In genomic region chr10:41822573-41823281, GRCm38 (mm10) we compare ENCODE assay signal across 17 mouse cellular contexts. TPM values are rescaled to one million over a fixed set of nuclear protein-coding genes. Genes with fewer than 3 reads are reported as not detected.
A peak's percentile ranks its signal among the peaks of the same experiment; 100 is the strongest.
DNase-seq lines count a peak whose midpoint lies in the region; ATAC-seq and TF ChIP-seq lines count a peak whose summit lies in the region.
"Had no signal": no experiment of that assay in that cellular context is flagged by ENCODE, and none has a peak within 500 bp of the region (broad histone marks: within the 10 kb centered on the region; RNA-seq: fewer than 3 reads in every experiment).

No protein-coding gene starts in this region.

- peak; percentile 56 for DNase-seq in midbrain, embryonic 11.5 days (ENCODE audit: low spot score, missing footprints)
- DNase-seq in midbrain, embryonic 10.5 days (ENCODE audit: low spot score) = no peak
- DNase-seq in telencephalon, adult 2 months (ENCODE audit: low read depth, low spot score) = peak; percentile 78
- DNase-seq: cerebellum, adult 2 months; kidney, postnatal 10 days; lung, adult 18-20 months; lung, postnatal 4 days; thymus, adult 2 months had no signal

- no peaks in the 10 kb centered on the region for H3K9me3 ChIP-seq in heart, embryonic 13.5 days
- no peaks in the 10 kb centered on the region for H3K9me3 ChIP-seq in heart, embryonic 12.5 days (replicated peaks)
- H3K9me3 ChIP-seq in midbrain, embryonic 11.5 days (ENCODE audit: control insufficient read depth, low read length) = no peaks in the 10 kb centered on the region
- no peaks in the 10 kb centered on the region for H3K9me3 ChIP-seq in midbrain, embryonic 10.5 days (replicated peaks)
- H3K9me3 ChIP-seq: hindbrain, embryonic 10.5 days; intestine, embryonic 15.5 days; limb, embryonic 15.5 days; midbrain, embryonic 15.5 days; neural tube, embryonic 12.5 days had no signal

- H3K9ac ChIP-seq in heart, embryonic 13.5 days = no peak overlapping the region
- no peak overlapping the region for H3K9ac ChIP-seq in heart, embryonic 12.5 days
- H3K9ac ChIP-seq in midbrain, embryonic 11.5 days (ENCODE audit: low read length) = no peak overlapping the region
- H3K9ac ChIP-seq: intestine, embryonic 15.5 days; limb, embryonic 15.5 days; midbrain, embryonic 15.5 days; neural tube, embryonic 12.5 days had no signal

- WGBS in heart, embryonic 13.5 days = 71% methylated on average over 5 of the region's 5 CpGs
- 72% methylated on average over 5 of the region's 5 CpGs for WGBS in heart, embryonic 12.5 days
- 86% methylated on average over 5 of the region's 5 CpGs for WGBS in midbrain, embryonic 11.5 days
- WGBS in midbrain, embryonic 10.5 days = 86% methylated on average over 5 of the region's 5 CpGs

- peaks cover 25% of the 10 kb centered on the region for H3K4me1 ChIP-seq in heart, embryonic 13.5 days
- H3K4me1 ChIP-seq in heart, embryonic 12.5 days (replicated peaks) = peaks cover 13% of the 10 kb centered on the region
- H3K4me1 ChIP-seq in midbrain, embryonic 11.5 days (ENCODE audit: control insufficient read depth, insufficient read depth, low read length) = no peaks in the 10 kb centered on the region
- H3K4me1 ChIP-seq in midbrain, embryonic 10.5 days = no peaks in the 10 kb centered on the region
- peaks cover 1% of the 10 kb centered on the region; the same call in 1 of the 2 replicates for H3K4me1 ChIP-seq in cortical plate, adult 2 months (ENCODE audit: control insufficient read depth, insufficient read depth, low read length)
- H3K4me1 ChIP-seq: hindbrain, embryonic 10.5 days; intestine, embryonic 15.5 days; neural tube, embryonic 12.5 days had no signal

- H3K36me3 ChIP-seq in heart, embryonic 13.5 days = no peaks in the 10 kb centered on the region
- no peaks in the 10 kb centered on the region for H3K36me3 ChIP-seq in heart, embryonic 12.5 days
- no peaks in the 10 kb centered on the region for H3K36me3 ChIP-seq in midbrain, embryonic 11.5 days (ENCODE audit: control insufficient read depth, insufficient read depth, low read length)
- no peaks in the 10 kb centered on the region for H3K36me3 ChIP-seq in midbrain, embryonic 10.5 days
- H3K36me3 ChIP-seq: hindbrain, embryonic 10.5 days; intestine, embryonic 15.5 days; limb, embryonic 15.5 days; midbrain, embryonic 15.5 days; neural tube, embryonic 12.5 days had no signal

- H3K4me2 ChIP-seq in heart, embryonic 13.5 days = no peak overlapping the region
- H3K4me2 ChIP-seq in heart, embryonic 12.5 days = no peak overlapping the region
- H3K4me2 ChIP-seq in midbrain, embryonic 11.5 days = no peak overlapping the region
- H3K4me2 ChIP-seq: intestine, embryonic 15.5 days; limb, embryonic 15.5 days; midbrain, embryonic 15.5 days; neural tube, embryonic 12.5 days had no signal

- 0 out of 2 replicates have a peak overlapping the region, but pooled peaks have one; percentile 33 for H3K27ac ChIP-seq in heart, embryonic 13.5 days (replicated peaks)
- no peak overlapping the region for H3K27ac ChIP-seq in heart, embryonic 12.5 days (ENCODE audit: poor library complexity, severe bottlenecking)
- no peak overlapping the region for H3K27ac ChIP-seq in midbrain, embryonic 11.5 days (ENCODE audit: low read depth, low read length)
- no peak overlapping the region for H3K27ac ChIP-seq in midbrain, embryonic 10.5 days (replicated peaks)
- H3K27ac ChIP-seq in cortical plate, adult 2 months (ENCODE audit: insufficient read depth, low read length) = peak overlapping the region; percentile 70
- H3K27ac ChIP-seq: hindbrain, embryonic 10.5 days; intestine, embryonic 15.5 days; limb, embryonic 15.5 days; midbrain, embryonic 15.5 days; neural tube, embryonic 12.5 days had no signal

- ATAC-seq in heart, embryonic 13.5 days (ENCODE audit: extremely low read depth, insufficient number of reproducible peaks, low FRiP score, low TSS enrichment) = no peak
- no peak for ATAC-seq in heart, embryonic 12.5 days (ENCODE audit: insufficient number of reproducible peaks, low FRiP score)
- ATAC-seq in midbrain, embryonic 11.5 days (ENCODE audit: low FRiP score) = no peak
- ATAC-seq in megakaryocyte progenitor cell, adult 5-6 weeks (replicated peaks; ENCODE audit: poor library complexity) = no peak
- ATAC-seq: intestine, embryonic 15.5 days; midbrain, embryonic 15.5 days had no signal

- TF ChIP-seq CTCF in cortical plate, adult 2 months (IDR thresholded peaks at IDR 0.05; ENCODE audit: extremely low read depth, insufficient read depth, low read length) = no peak

- H3K27me3 ChIP-seq in heart, embryonic 13.5 days (replicated peaks) = no peaks in the 10 kb centered on the region
- no peaks in the 10 kb centered on the region for H3K27me3 ChIP-seq in heart, embryonic 12.5 days (replicated peaks)
- no peaks in the 10 kb centered on the region for H3K27me3 ChIP-seq in midbrain, embryonic 11.5 days (ENCODE audit: control insufficient read depth, insufficient read depth, low read length)
- no peaks in the 10 kb centered on the region for H3K27me3 ChIP-seq in midbrain, embryonic 10.5 days (ENCODE audit: low read depth, poor library complexity, severe bottlenecking)
- H3K27me3 ChIP-seq: intestine, embryonic 15.5 days; limb, embryonic 15.5 days; midbrain, embryonic 15.5 days; neural tube, embryonic 12.5 days had no signal

- H3K4me3 ChIP-seq in heart, embryonic 13.5 days = no peak overlapping the region
- H3K4me3 ChIP-seq in heart, embryonic 12.5 days = no peak overlapping the region
- H3K4me3 ChIP-seq in midbrain, embryonic 11.5 days (ENCODE audit: low read depth, low read length) = no peak overlapping the region
- H3K4me3 ChIP-seq in midbrain, embryonic 10.5 days = no peak overlapping the region
- no peak overlapping the region for H3K4me3 ChIP-seq in cortical plate, adult 2 months (ENCODE audit: insufficient read depth, low read length)
- H3K4me3 ChIP-seq: hindbrain, embryonic 10.5 days; intestine, embryonic 15.5 days; limb, embryonic 15.5 days; midbrain, embryonic 15.5 days; neural tube, embryonic 12.5 days had no signal

- TF ChIP-seq POLR2A in cortical plate, adult 2 months (IDR thresholded peaks at IDR 0.05; ENCODE audit: extremely low read depth, insufficient read depth, low read length) = no peak

RNA-seq across cellular contexts. Expression of gene Sesn1, which starts 13.0 kb away (rescaled TPM):
- 28.1 and 28.5 TPM in 2 replicates for polyA plus RNA-seq in heart, embryonic 13.5 days (2015; fragmentation: Nextera tagmentation; extraction: Ambion mirVana)
- polyA plus RNA-seq in heart, embryonic 12.5 days (2016; fragmentation: Nextera tagmentation; extraction: Ambion mirVana) = 27.8 and 28.6 TPM in 2 replicates
- polyA plus RNA-seq in midbrain, embryonic 11.5 days (2014; fragmentation: Nextera tagmentation; extraction: Ambion mirVana) = 22.2 and 26.8 TPM in 2 replicates
- 15.0 and 20.8 TPM in 2 replicates for polyA plus RNA-seq in midbrain, embryonic 10.5 days (2016; fragmentation: Nextera tagmentation; extraction: Ambion mirVana)
- 51.0 and 56.0 TPM in 2 replicates for polyA plus RNA-seq in cortical plate, adult 2 months (2012; rRNA removed)
- 27.1 and 36.3 TPM in 2 replicates for total RNA-seq in megakaryocyte progenitor cell, adult 5-6 weeks (2015)
- 21.9 and 22.3 TPM in 2 replicates for total RNA-seq in megakaryocyte progenitor cell, adult 5-6 weeks (2017)

RNA-seq across cellular contexts. Expression of gene Cep57l1, which starts 13.1 kb away (rescaled TPM):
- 19.9 and 20.8 TPM in 2 replicates for polyA plus RNA-seq in heart, embryonic 13.5 days (2015; fragmentation: Nextera tagmentation; extraction: Ambion mirVana)
- polyA plus RNA-seq in heart, embryonic 12.5 days (2016; fragmentation: Nextera tagmentation; extraction: Ambion mirVana) = 19.3 and 21.8 TPM in 2 replicates
- 21.6 and 26.4 TPM in 2 replicates for polyA plus RNA-seq in midbrain, embryonic 11.5 days (2014; fragmentation: Nextera tagmentation; extraction: Ambion mirVana)
- 24.9 and 27.3 TPM in 2 replicates for polyA plus RNA-seq in midbrain, embryonic 10.5 days (2016; fragmentation: Nextera tagmentation; extraction: Ambion mirVana)
- polyA plus RNA-seq in cortical plate, adult 2 months (2012; rRNA removed) = 6.0 and 6.5 TPM in 2 replicates
- 40.3 and 53.4 TPM in 2 replicates for total RNA-seq in megakaryocyte progenitor cell, adult 5-6 weeks (2015)
- 44.4 and 57.8 TPM in 2 replicates for total RNA-seq in megakaryocyte progenitor cell, adult 5-6 weeks (2017)

Comparison
In these comparisons a context has a peak if more than half of its experiments do, and no peak if none do; other contexts are left out.
1. H3K27ac ChIP-seq: peak in heart, embryonic 13.5 days (single experiment) and cortical plate, adult 2 months (single experiment); none in heart, embryonic 12.5 days (single experiment), midbrain, embryonic 11.5 days (single experiment) and midbrain, embryonic 10.5 days (single experiment).